Mouse (Mus musculus) urinary bladder, postnatal 10 days (tissue): ENCODE measurements around the gene Zdhhc18.

Experiments used
- DNase-seq: peaks from one replicate; pipeline ENCODE4 v3.0.0; 2022; ENCODE audit warnings: low spot score

The Zdhhc18 gene

DNA sequence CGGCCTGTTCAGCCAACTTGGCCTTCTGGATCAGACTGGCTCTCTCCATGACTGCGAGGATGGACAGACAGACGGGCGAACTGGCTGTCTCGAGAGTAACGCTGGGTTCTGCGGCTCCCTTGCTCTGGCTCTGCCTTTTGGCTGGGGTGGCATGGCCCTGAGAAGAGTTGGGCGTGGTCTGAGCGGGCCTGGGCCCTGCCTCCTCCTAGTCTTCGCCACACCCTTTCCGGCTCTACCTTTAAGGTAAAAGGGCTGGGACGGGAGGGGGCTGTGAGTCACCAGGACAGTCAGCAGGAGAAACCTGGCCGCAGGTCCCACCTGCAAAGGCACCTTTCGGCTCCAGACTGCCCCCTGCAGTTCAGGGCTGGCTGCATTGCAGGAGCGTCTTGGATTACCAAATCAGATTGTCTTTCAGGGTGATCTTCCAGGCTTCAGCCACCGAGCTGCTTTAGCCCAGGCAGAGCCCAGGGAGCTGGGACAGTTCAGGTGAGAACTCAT, 48.2 kb downstream of the Zdhhc18 start, which contains the start of gene Sfn:
Gene Sfn (minus strand): TSS at position 448 of the 498 bp plus-strand sequence.
- peak; percentile 54 for DNase-seq

DNA sequence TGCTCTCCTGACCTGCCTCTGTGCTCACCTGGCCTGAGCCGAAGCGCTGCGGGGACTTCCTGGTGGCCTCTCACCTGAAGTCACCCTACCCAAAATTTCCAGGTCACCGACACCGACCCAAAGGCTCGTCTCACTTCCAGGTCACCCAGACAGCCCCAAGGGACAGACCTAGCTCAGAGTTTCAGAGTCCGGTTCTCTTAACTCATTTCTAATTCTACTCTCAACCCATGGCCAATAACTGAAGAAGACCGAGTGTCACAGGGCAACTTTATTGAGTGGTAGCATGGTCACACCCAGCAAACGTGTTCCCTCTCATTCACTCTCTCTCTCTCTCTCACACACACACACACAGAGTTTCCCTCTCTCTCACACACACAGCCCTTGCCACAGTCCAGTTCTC, 49.6 kb downstream of the Zdhhc18 start:
- no peak for DNase-seq

DNA sequence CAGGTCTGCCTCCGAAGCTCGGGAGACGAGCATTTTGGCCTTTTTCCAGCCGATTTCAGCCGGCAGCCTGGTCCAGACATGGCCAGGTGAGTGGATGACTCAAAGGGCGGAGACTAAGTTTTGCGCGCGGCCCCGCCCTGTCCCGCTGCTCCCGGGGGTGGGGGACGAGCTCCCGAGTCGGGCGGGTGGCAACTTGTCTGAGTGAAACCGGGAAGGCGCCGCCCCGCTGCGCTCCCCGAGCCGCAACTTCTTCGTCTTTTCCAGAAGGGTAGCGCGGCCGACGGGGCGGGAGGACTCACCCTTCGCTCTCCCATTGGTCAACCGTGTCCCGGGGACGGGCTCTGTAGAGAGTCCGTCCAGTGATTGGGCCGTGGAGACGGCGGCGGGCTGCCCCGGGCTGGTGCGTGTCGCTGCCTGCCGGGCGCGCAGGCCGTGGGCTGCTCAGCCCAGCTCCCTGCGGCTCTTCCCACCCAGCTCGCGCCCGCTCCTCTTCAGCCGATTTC, 50.3 kb downstream of the Zdhhc18 start:
- DNase-seq = peak; percentile 78

DNA sequence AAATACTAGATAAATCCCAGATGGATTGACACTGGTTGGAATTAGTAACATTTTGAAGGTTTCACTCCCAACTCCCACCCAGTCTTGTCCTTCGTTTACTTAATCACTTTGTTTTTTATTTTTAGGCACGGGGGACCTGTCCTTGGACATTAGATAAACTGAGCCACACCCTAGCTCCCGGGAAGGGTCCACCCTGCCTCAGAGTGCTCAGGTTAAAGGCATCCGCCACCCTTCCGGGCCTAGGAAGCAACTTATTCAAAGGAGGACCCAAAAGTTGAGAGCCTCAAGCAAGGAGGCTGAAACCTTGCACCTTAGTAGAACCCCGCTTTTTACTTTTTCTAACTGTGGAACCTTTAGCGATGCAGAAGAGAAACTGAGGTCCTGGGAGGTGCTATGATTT, 50.8 kb downstream of the Zdhhc18 start:
- DNase-seq = no peak

DNA sequence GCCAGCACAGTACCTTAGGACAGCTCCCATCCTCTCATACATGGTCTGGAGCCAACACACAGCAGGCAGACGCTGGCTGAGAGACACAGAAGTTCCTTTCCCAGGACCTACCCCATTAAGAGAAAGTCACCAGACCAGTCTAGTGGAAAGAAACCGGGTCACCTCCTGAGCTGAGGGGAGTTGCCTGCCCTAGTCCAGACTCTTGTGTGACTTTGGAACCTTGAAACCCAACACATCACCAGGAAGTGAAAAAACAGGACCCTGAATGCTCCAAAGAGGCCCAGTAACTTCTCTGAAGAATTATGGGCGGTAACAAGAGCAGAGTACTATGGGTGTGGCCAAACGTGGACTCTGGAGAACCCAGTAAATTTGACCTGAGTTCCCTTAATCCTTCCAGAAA, 51.3 kb downstream of the Zdhhc18 start:
- DNase-seq = no peak

DNA sequence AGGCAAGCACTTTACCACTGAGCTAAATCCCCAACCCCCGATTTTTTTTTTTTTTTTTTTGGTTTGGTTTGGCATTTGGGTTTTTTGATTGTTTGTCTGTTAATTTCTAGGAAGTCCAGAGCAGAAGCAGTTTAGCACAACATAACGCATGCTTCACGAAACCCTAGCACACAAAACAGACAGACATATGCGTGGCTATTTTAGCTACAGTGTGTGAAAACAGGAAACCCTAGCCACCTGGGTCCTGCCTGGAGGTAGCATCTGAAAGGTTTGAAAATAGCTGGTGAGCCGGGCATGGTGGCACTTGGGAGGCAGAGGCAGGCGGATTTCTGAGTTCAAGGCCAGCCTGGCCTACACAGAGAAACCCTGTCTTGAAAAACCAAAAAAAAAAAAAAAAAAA, 53.9 kb downstream of the Zdhhc18 start:
- no peak for DNase-seq

DNA sequence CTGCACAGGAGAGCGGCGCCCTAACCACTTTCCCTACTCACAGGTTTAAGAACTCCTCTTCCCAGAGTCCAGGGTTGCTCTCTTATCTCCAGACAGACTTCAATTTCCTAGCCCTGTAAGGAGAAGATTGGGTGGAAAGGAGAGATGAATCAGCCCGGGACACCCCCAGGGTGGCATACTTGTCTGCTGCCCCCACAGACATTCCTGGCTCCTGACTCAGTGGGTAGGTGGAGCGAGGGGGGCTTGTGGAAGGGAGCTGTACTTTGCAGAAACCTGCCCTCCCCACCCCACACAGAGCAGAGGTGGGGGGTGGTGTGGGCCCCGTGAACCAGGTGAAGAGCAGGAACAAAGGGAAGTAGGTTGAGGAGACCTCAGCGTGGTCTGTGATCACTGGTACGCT, 54.4 kb downstream of the Zdhhc18 start:
- DNase-seq = no peak

DNA sequence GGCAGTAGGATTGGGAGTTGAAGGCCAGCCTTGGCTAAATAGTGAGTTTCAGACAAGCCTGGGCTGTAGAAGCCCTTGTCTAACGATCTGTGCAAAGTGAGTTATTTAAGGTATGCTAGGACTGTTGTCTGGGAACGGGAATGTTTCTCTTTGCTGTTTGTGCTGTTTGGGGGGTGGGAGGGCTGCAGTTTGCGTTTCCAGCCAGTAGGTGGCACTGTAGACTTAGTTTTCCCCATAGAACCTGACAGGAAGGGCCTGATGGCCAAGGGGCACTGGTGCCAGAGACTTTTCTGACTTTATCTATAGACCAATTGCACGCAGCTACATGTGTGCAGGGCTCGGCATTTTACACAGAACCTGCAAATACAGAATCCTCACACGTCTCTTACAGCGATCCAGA, 57.4 kb downstream of the Zdhhc18 start:
- DNase-seq = no peak

DNA sequence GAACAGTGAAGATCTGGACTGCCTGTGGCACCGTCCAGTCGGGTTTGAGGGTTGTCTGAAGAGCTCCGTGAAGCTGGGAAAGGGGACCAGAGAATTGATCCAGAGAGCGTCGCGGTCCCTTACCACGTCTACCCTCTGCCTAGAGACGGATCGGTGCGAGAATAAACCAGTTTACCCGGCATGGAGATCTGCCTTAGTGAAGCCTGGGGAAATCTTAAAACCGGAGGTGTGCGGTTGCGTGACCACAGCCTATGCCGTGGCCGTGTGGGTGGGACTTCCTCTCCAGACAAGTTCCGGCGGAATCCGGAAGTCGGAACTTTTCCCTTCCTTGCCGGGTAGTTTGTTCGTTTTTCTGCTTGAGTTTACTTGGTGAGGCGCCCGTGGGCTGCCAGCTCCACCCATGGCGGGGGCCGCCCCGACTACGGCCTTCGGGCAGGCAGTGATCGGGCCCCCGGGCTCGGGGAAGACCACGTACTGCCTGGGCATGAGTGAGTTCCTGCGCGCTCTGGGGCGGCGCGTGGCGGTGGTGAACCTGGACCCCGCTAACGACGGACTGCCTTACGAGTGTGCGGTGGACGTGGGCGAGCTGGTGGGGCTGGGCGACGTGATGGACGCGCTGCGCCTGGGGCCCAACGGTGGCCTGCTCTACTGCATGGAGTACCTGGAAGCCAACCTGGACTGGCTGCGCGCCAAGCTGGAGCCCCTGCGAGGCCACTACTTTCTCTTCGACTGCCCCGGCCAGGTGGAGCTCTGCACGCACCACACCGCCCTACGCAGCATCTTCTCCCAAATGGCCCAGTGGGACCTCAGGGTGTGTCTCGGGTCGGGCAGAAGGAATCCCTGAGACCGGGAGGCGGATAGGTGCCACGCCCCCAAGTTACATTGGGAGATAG, 65.6 kb downstream of the Zdhhc18 start, which contains the start of gene Gpn2:
Gene Gpn2 (plus strand): TSS at position 304 of the 893 bp plus-strand sequence.
- DNase-seq = no peak

DNA sequence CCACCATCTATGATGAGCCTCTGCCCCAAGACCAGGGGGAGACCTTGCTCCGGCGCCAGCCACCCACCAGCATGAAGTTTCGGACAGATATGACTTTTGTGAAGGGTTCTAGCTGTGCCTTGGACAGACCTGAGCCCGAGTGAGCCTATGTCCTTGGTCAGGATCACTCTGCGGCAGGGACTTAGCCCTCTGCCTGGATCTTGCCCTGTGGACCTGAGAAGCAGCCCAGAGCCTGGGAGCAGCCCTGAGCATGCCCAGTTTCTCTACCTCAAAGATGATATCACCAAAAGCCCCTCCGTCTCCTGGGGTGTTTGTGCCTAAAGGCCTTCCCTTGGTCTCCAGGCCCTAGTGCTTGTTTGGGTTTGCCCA, 66.3 kb downstream of the Zdhhc18 start:
- no peak for DNase-seq

DNA sequence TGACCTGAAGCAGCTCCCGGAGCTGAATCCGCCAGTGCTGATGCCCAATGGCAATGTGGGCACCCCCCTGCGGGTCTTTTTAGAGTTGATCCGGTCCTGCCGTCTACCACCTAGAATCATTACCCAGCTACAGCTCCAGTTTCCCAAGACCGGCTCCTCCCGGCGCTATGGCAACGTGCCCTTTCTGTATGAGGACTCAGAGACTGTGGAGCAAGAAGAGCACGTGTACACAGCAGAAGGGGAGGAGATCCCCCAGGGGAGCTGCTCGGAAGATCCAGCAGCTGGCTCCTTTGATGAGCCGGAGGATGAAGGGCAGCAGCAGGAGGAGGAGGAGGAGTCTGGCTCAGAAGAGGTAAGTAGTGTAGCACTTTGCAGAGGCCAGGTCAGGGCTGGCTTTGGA, 72.0 kb downstream of the Zdhhc18 start:
- DNase-seq = no peak

DNA sequence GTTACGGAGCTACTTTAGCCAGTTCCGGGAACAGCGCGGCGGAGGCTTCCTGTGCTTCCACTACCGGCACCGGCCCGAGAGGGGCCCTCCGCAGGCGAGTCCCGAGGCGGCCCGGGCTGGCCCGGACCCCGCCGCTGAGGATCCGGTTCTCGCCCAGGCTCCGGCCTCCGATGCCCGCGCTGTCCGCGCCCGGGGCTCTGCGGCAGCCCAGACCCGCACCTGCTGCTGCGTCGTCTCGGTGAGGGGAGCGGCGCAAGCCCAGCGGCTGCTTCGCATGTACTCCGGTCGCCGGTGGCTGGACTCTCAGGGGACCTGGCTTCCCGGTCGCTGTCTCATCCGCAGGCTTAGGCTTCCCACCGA, 75.1 kb downstream of the Zdhhc18 start:
- no peak for DNase-seq

DNA sequence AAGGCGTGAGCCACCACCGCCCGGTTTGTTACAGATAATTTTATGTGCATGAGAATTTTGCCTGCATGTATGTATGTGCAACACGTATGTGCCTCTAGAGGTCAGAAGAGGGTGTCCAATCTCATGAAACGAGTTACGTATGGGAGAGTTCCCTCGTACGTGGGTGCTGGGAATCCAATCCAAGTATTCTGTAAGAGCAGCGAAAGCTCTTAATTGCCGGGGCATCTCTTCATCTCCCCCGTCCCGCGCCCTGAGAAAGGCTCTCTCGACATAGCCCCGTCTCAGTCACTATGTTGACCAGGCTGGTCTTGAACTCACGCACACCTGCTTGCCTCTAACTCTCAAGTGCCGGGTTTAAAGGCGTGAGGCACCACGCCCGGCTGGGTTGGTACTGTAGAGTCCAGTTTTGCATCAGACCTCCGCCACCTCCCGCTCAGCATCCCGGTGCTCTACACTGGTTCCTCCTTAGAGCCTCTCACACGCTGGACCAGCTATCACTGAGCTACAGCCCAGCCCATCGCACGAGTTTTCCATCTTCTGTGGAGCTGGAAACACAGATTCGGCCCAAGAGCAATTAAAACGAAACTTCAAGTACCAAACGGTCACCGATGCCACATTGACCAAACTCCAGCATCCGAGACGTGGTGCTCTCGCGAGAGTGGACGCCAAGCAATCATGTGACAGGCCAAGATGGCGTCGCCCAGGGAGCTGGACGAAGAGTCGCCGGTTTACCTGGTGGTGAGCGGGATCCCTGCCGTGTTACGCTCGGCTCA, 75.7 kb downstream of the Zdhhc18 start, which contains the start of gene Gpatch3:
Gene Gpatch3 (plus strand): TSS at position 676 of the 773 bp plus-strand sequence.
- peak; percentile 78 for DNase-seq

DNA sequence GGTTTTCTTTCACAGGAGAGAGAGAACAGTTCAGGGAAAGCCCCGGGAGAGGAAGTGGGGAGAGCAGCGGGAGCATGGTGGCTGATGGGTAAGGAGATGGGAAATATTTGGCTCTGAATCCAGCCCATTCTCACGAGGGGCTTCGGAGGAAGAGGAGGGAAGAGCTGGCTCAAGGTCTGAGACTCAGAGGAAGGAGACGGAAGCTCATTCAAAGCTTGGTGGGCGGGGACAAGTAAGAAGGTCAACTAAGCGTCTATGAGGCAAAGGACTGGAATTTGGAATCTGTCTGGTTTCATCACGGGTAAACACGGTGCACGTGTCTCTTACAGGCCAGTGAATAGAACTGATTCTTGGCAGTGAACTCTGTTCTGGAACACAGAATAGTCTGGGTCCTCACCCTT, 79.9 kb downstream of the Zdhhc18 start:
- no peak for DNase-seq

DNA sequence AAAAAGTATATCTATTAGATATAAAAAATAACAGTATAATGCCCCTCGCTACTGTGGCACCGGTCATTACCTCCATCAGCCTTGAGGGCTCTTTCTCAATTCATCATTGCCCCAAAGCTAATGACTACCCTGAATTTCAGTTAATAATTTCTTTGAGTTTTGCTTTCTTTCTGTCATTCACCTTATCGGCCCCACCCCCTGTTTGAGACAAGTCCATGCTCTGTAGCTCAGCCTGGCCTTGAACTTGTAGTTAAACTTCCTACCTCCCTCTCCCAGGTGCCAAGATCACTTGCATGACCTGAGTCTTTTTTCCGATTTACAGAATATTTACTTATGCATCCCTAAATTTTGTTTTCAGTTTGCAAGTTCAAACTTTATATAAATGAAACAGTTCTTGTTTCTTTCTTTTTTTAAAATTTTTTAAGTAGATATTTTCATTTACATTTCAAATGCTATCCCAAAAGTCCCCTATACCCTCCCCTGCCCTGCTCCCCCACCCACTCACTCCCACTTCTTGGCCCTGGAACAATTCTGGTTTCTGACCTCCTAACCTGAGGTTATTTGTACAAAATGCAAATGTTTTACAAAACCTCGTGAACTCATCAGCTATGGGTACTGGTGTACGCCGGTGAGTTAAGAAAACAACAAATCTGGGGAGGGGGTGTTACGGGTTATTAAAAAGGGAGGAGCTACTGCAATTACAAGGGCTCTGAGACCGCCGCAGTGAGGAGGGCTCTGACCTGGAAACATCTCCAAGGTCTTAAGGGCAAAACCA, 80.5 kb downstream of the Zdhhc18 start:
- DNase-seq = no peak

DNA sequence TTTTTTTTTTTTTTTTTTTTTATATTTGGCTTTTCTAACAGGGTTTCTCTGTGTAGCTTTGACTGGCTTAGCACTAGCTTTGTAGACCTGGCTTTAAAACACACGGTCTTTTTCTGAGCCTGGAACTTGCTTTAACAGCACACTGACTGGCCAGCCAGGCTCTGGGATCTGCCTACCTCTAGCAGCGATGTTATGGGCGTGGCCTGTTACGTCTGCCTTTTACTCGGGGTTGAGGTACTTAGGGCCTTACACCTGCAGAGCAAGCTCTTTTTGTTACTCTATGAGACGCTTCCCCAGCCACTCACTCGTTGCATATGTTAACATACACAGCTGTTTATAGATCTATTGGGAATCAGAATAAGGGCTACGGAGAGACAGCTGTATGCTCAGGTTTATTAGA, 82.7 kb downstream of the Zdhhc18 start:
- no peak for DNase-seq

DNA sequence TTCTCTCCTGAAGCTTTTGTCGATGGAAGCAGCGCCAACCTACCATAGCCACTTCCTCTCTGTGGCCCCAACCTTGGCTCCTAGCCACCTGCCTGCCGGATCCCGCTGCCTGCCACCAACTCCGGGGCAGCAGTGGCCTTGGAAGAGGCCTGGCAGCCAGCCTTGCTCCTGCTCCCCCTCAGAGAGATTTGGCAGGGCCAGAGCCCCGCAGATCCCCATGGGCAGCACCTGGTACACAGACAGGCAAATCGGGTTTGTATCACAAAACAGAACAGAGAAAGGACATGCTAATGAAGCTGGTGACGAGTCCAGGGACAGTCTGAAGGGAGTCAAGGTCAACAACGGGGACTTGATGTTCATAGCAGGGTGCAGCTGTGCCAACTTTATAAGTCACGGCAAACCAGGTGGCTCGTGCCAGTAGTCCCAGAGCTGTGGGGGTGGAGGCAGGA, 86.8 kb downstream of the Zdhhc18 start:
- DNase-seq = no peak

DNA sequence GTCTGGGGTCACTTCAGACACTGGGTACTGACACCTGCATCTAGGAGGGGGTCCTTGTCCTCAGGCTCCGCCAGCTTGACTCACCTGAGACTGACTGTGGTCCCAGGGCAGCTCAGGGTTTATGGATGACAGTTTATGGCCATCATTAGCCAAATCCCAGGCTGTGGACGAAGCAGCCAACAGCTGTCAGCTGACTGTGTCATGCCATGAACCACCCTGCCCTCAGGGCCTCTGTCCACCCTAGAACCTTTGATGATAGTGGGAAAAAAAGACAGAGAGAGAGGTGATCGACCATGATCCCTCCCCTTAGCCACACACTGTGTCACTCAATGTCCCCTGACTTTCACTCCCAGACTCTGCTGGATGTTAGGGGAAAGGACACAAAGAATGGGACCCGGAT, 88.3 kb downstream of the Zdhhc18 start:
- DNase-seq = no peak

DNA sequence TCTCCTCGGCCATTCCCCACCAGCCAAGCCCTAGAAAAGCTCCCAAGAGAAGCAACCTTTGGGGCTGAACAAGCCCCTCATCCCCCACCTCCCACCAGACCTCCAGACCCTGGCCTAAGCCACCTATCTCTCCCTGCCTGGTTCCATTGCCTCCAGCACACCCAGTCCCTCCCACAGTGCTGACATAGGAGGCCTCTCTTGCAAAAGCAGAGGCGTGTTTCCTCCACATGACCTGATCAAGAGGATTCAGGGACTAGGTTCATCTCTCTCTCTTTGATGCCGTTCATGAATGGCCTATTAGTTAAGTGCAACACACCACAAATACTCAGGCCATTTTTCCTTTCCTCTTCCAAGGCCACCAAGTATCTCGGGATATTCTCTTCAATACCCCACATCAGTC, 90.1 kb downstream of the Zdhhc18 start:
- no peak for DNase-seq

DNA sequence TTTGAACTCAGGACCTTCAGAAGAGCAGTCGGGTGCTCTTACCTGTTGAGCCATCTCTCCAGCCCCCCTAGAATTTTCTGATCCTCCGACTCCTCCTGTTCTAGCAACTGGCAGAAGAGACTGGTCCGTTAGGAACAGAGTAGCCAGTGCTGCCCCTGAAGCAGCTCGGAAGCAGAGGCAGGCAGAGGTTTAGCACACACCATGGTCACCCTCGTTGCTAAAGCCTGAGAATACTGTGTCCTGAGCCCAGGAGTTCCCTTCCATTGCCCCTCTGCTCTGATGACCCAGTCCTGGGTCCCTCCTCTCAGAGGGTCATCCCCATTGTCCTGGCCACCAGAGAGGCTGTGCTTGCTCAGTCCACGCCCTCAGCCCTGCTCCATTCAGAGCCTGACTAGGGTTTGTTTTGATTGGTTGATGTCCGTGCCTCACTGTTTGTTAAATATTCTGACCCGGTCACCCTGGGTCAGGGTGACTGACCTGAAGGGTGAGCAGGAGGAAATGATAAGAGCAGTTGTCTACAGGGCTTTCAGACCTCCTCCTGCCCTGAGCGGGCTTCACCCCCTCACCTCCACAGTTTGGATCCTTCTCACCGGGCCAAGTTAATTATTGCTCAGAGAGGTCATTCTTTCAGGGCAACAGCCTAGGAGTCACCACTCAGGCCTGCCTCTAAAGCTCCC, 92.8 kb downstream of the Zdhhc18 start:
- DNase-seq = no peak
